Mouse (Mus musculus) left cerebral cortex, postnatal 10 days (tissue): Measurements from ENCODE around the gene Slamf7. TPM values are rescaled to one million over a fixed set of nuclear protein-coding genes. Genes with fewer than 3 reads are reported as not detected.
A peak's percentile ranks its signal among the peaks of the same experiment; 100 is the strongest.

Experiments
- DNase-seq, 2 experiments: peaks; one replicate each; pipeline ENCODE4 v3.0.0; 2021 to 2022; ENCODE audit warnings: low spot score in 2 of 2, mixed read lengths in 1 of 2; ENCODE audit errors: extremely low spot score in 1 of 2
- intact Hi-C: fragments of 180-260 bp; cut with DNase I; formaldehyde crosslinking; loops from one replicate; pipeline ENCODE4 v1.15.1; 2025
- total RNA-seq, 2 experiments: library from RNA; stranded (reverse); gene quantifications; 2 replicates each; pipeline ENCODE4 v1.2.3; 2021

The Slamf7 gene
- total RNA-seq, 2 experiments from 2014 or later = 0.22 to 0.39 TPM

GRCm38 (mm10) chr1:171646429-171646940 is 6.3 kb downstream of the Slamf7 start:
- intact Hi-C loops = no loop called here
- no peak for DNase-seq

GRCm38 (mm10) chr1:171643612-171644011 is 9.2 kb downstream of the Slamf7 start:
- intact Hi-C loops = no loop called here
- DNase-seq = no peak

GRCm38 (mm10) chr1:171640796-171641195 is 12.0 kb downstream of the Slamf7 start:
- intact Hi-C loops = no loop called here
- DNase-seq = no peak

- intact Hi-C loops = no loop called here
- no peak for DNase-seq
These were observed 14.1 kb downstream of the Slamf7 start for GRCm38 (mm10) chr1:171638686-171639085.

- intact Hi-C loops = no loop called here
- DNase-seq = no peak
These were observed 15.7 kb downstream of the Slamf7 start for GRCm38 (mm10) chr1:171637101-171637500.

GRCm38 (mm10) chr1:171635696-171636095 is 17.1 kb downstream of the Slamf7 start:
- intact Hi-C loops = no loop called here
- DNase-seq = no peak

- DNase-seq = peak in 1 of 2 experiments; percentile 49
- intact Hi-C loops = no loop called here
These were observed 21.4 kb downstream of the Slamf7 start for GRCm38 (mm10) chr1:171631447-171631846.

- intact Hi-C loops = no loop called here
- DNase-seq = peak; percentile 27 to 43
These were observed 21.9 kb downstream of the Slamf7 start for GRCm38 (mm10) chr1:171630912-171631311.

GRCm38 (mm10) chr1:171630041-171630440 is 22.8 kb downstream of the Slamf7 start:
- intact Hi-C loops = no loop called here
- DNase-seq = no peak

- DNase-seq = no peak
- intact Hi-C loops = no loop called here
These were observed 23.7 kb downstream of the Slamf7 start for GRCm38 (mm10) chr1:171629168-171629567.

- intact Hi-C loops = no loop called here
These were observed 25.0 kb downstream of the Slamf7 start for GRCm38 (mm10) chr1:171627801-171628200.

GRCm38 (mm10) chr1:171620091-171620490 is 32.7 kb downstream of the Slamf7 start:
- DNase-seq = no peak
- intact Hi-C loops = no loop called here

More at GRCm38 (mm10) chr1:171627801-171628200, 25.0 kb downstream of the Slamf7 start:
- no peak for DNase-seq

- no peak for DNase-seq
- intact Hi-C loops = no loop called here
These were observed 33.2 kb downstream of the Slamf7 start for GRCm38 (mm10) chr1:171619645-171620044.

- intact Hi-C loops = no loop called here
- peak; percentile 17 to 39 for DNase-seq
These were observed 33.8 kb downstream of the Slamf7 start for GRCm38 (mm10) chr1:171619001-171619400.

- no peak for DNase-seq
- intact Hi-C loops = no loop called here
These were observed 35.8 kb downstream of the Slamf7 start for GRCm38 (mm10) chr1:171616881-171617515.

GRCm38 (mm10) chr1:171613962-171614361 is 38.9 kb downstream of the Slamf7 start:
- no peak for DNase-seq
- intact Hi-C loops = no loop called here

GRCm38 (mm10) chr1:171610781-171611180 is 42.1 kb downstream of the Slamf7 start:
- intact Hi-C loops = no loop called here

GRCm38 (mm10) chr1:171610026-171610425 is 42.8 kb downstream of the Slamf7 start:
- intact Hi-C loops = no loop called here

More at GRCm38 (mm10) chr1:171610781-171611180, 42.1 kb downstream of the Slamf7 start:
- DNase-seq = no peak

GRCm38 (mm10) chr1:171607176-171607575 is 45.7 kb downstream of the Slamf7 start, which contains the start of gene Ly9:
TSS of gene Ly9 (minus strand) at chr1:171607410.
- DNase-seq = no peak
- intact Hi-C loops = no loop called here

More at GRCm38 (mm10) chr1:171610026-171610425, 42.8 kb downstream of the Slamf7 start:
- DNase-seq = no peak

GRCm38 (mm10) chr1:171606656-171607055 is 46.2 kb downstream of the Slamf7 start:
- no peak for DNase-seq
- intact Hi-C loops = no loop called here

GRCm38 (mm10) chr1:171604686-171605085 is 48.1 kb downstream of the Slamf7 start:
- no peak for DNase-seq

More at GRCm38 (mm10) chr1:171604686-171605085, 48.1 kb downstream of the Slamf7 start:
- intact Hi-C loops = no loop called here
